Comparison of ENCODE assay signal across 25 mouse cellular contexts in genomic region chr9:63537489-63537888, GRCm38 (mm10).
"Had no signal": no experiment of that assay in that cellular context is flagged by ENCODE, and none has a peak within 500 bp of the region (broad histone marks: within the 10 kb centered on the region; RNA-seq: fewer than 3 reads in every experiment).

No protein-coding gene starts in this region.

- H3K4me1 ChIP-seq: intestine, embryonic 15.5 days; liver, embryonic 12.5 days had no signal

- H3K9me3 ChIP-seq: heart, embryonic 12.5 days; hindbrain, embryonic 10.5 days; hindbrain, embryonic 13.5 days; hindbrain, embryonic 15.5 days; intestine, embryonic 15.5 days; limb, embryonic 13.5 days; limb, embryonic 15.5 days; liver, embryonic 12.5 days had no signal

- H3K9ac ChIP-seq: heart, embryonic 12.5 days; hindbrain, embryonic 13.5 days; hindbrain, embryonic 15.5 days; intestine, embryonic 15.5 days; limb, embryonic 13.5 days; limb, embryonic 15.5 days; liver, embryonic 12.5 days; liver, embryonic 14.5 days had no signal

- H3K27ac ChIP-seq: gastrocnemius, adult 2 months; heart, adult 2 months; hindbrain, embryonic 10.5 days; hindbrain, embryonic 13.5 days; hindbrain, embryonic 15.5 days; hindbrain, postnatal 0 days; intestine, embryonic 15.5 days; layer of hippocampus, adult 2 months; limb, embryonic 13.5 days; limb, embryonic 15.5 days; liver, embryonic 12.5 days; liver, embryonic 14.5 days had no signal

- H3K4me2 ChIP-seq: heart, embryonic 12.5 days; hindbrain, embryonic 13.5 days; hindbrain, embryonic 15.5 days; intestine, embryonic 15.5 days; limb, embryonic 13.5 days; limb, embryonic 15.5 days; liver, embryonic 12.5 days had no signal

- H3K4me3 ChIP-seq: gastrocnemius, adult 2 months; heart, adult 2 months; heart, embryonic 12.5 days; hindbrain, embryonic 10.5 days; hindbrain, embryonic 13.5 days; hindbrain, embryonic 15.5 days; intestine, embryonic 15.5 days; layer of hippocampus, adult 2 months; limb, embryonic 13.5 days; limb, embryonic 15.5 days; liver, embryonic 12.5 days had no signal

- H3K36me3 ChIP-seq: heart, embryonic 12.5 days; hindbrain, embryonic 10.5 days; hindbrain, embryonic 13.5 days; hindbrain, embryonic 15.5 days; intestine, embryonic 15.5 days; limb, embryonic 13.5 days; limb, embryonic 15.5 days; liver, embryonic 12.5 days had no signal

- H3K27me3 ChIP-seq: heart, embryonic 12.5 days; hindbrain, embryonic 15.5 days; intestine, embryonic 15.5 days; limb, embryonic 13.5 days; liver, embryonic 12.5 days had no signal

- ATAC-seq: hindbrain, postnatal 0 days; intestine, embryonic 15.5 days; intestine, postnatal 0 days; liver, embryonic 12.5 days had no signal

- DNase-seq: gastrocnemius, adult 2 months; gastrocnemius, postnatal 10 days; gastrocnemius, postnatal 25 days; heart, adult 2 months; heart, postnatal 10 days; heart, postnatal 4 days; kidney, adult 18-20 months; kidney, adult 8-10 months; kidney, postnatal 10 days; kidney, postnatal 25 days; kidney, postnatal 4 days; layer of hippocampus, postnatal 36 days; left cerebral cortex, postnatal 4 days had no signal
